Mouse (Mus musculus) spleen, adult 10 weeks (tissue): ENCODE data around the gene Scn10a. TPM values are rescaled to one million over a fixed set of nuclear protein-coding genes. Genes with fewer than 3 reads are reported as not detected.

Source experiments
- polyA plus RNA-seq: library from polyadenylated mRNA; stranded (reverse); fragments of 350-450 nt; fragmentation: Illumina TruSeq; extraction: RNeasy Lipid Tissue Mini Kit (QIAGEN cat#74804); gene quantifications from one replicate; pipeline ENCODE4 v1.2.3, GENCODE M21; 2015; ENCODE audit warnings: low replicate concordance; ENCODE audit not compliant: insufficient read depth

The Scn10a gene
- not detected for polyA plus RNA-seq

DNA sequence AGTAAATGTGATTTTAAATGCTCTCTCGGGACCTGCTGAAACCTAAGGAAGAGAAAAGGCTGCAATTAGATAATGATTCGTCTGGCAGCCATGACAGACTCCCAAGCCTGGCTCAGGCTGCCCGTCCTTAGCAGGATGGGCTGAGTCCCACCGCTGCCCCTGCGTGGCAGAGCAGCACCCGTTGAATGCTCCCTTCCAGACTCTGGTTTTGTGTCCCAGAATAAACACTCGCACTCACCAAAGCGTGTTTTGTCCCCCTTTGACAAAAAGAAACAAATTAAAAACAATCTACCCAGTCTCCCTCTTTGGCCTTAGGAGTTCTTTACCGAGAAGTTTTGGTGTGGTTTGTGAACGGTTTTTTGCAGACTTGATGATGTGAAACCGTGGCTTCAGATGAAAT lies at the start of gene Scn10a:
Scn10a (minus strand) TSS at position 101 of the 400 bp plus-strand sequence.

DNA sequence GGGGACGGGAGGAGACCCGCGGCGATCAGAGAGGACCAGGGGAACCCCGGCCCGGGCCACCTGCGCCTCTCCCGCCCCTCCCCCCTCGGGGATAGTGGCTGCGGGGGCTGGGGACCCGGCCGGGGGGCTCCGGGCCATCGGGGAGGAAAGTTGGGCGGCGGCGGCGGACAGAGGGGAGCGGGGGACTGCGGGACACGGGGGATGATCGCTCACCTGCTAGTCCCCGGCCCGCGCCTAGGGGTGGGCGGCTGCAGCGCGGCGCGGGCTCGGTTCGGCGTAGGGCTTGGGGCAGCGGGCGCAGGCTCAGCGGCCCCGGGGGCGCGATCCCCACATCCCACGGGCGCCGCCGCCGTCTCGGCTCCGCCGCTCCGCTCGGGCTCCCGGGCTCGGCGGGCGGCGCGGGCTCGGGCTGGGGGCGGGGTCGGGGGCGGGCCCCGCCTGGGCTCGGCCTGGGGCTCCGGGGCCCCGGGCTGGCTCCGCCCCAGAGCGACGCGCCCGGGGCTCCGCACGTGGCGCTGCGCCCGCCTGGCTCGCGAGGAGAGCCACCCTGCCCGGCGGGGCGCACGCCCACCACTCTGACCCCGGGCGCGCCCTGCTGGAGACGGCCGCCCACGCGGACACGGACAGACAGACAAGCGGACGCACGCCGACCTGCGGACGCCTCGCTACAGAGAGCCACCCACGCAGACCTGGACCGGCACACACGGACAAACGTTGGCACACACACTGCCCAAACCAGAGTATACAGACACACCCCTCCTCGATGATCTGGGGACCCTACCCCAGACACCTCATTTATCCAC lies 140.3 kb downstream of the Scn10a start, which contains the start of gene Scn5a:
Scn5a (minus strand) TSS at position 381 of the 803 bp plus-strand sequence.

Other genes starting within 250 kb of the Scn10a start
- gene Scn5a, start 140.3 kb downstream of the Scn10a start, polyA plus RNA-seq = 0.29 TPM
- gene Scn11a, start 106.1 kb upstream of the Scn10a start, polyA plus RNA-seq = 0.07 TPM
- gene Wdr48, start 175.6 kb upstream of the Scn10a start, polyA plus RNA-seq = 57.8 TPM
- gene Gorasp1, start 218.2 kb upstream of the Scn10a start, polyA plus RNA-seq = 3.3 TPM
- not detected for gene Ttc21a, start 218.3 kb upstream of the Scn10a start, polyA plus RNA-seq